Mouse (Mus musculus) kidney, embryonic 15.5 days (tissue): ENCODE data around the gene Fam234b. TPM values are rescaled to one million over a fixed set of nuclear protein-coding genes. Genes with fewer than 3 reads are reported as not detected.
A peak's percentile ranks its signal among the peaks of the same experiment; 100 is the strongest.

Experiments
- ATAC-seq: fragments of 200-750 bp; cut with Nextera tagmentation; replicated peaks from 2 replicates; pipeline ENCODE4 v1.8.0; 2017; ENCODE audit warnings: moderate TSS enrichment; ENCODE audit not compliant: low FRiP score
- H3K27ac ChIP-seq: fragments of 300-500 bp; sonication (generic); 2 replicates; pipeline ENCODE4 v1.5.1; 2015; ENCODE audit warnings: mild to moderate bottlenecking, inconsistent platforms
- H3K27me3 ChIP-seq: fragments of 300-500 bp; sonication (generic); 2 replicates; pipeline ENCODE4 v1.6.1; 2015; ENCODE audit warnings: inconsistent platforms
- H3K36me3 ChIP-seq: fragments of 300-500 bp; sonication (generic); 2 replicates; pipeline ENCODE4 v1.6.1; 2015; ENCODE audit warnings: inconsistent platforms
- H3K4me1 ChIP-seq: fragments of 300-500 bp; sonication (generic); 2 replicates; pipeline ENCODE4 v1.6.1; 2015; ENCODE audit warnings: inconsistent platforms
- H3K4me2 ChIP-seq: fragments of 300-500 bp; sonication (generic); 2 replicates; pipeline ENCODE4 v1.6.1; 2015; ENCODE audit warnings: moderate library complexity, mild to moderate bottlenecking, inconsistent platforms
- H3K4me3 ChIP-seq: fragments of 300-500 bp; sonication (generic); replicated peaks from 2 replicates; pipeline ENCODE4 v1.5.1; 2015; ENCODE audit warnings: mild to moderate bottlenecking, inconsistent platforms
- H3K9ac ChIP-seq: fragments of 300-500 bp; sonication (generic); 2 replicates; pipeline ENCODE4 v1.6.1; 2015; ENCODE audit warnings: mild to moderate bottlenecking, inconsistent platforms
- H3K9me3 ChIP-seq: fragments of 300-500 bp; sonication (generic); replicated peaks from 2 replicates; pipeline ENCODE4 v1.6.1; 2016; ENCODE audit warnings: inconsistent platforms
- WGBS: fragments of 180-500 bp; shearing (Covaris S2); methylation state at CpG from one replicate; pipeline ENCODE4 v1.1.7; 2015; ENCODE audit warnings: mixed read lengths; 5-methylcytosine and 5-hydroxymethylcytosine counted together
- polyA plus RNA-seq: library from polyadenylated mRNA; unstranded; fragments of >200 nt; fragmentation: Nextera tagmentation; extraction: Ambion mirVana; gene quantifications from 2 replicates; pipeline ENCODE4 v1.2.1, GENCODE M21; 2015

Gene Fam234b
- polyA plus RNA-seq, 1 experiment from 2014 or later, result 35.5 TPM

DNA sequence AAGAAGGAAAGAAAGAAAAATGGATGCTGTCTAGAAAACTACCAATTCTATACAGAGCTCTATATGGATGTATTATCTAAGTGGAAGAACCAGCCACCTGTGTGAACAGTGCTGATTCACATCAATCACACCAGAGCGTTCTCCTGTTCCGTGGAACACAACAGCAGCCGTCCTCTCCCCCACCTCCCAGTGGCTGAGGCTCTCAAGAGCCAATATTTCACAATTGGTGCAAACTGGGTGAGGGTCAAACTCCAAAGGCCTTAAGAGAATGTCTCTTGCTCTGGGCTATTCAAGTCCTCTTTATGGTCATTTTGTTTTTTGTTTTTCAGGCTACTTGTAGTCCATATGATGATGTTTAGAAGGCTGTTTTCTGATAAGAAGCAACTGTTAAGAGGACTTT is 32.6 kb upstream of the Fam234b start:
- H3K4me1 ChIP-seq, result peaks cover 27% of the 10 kb centered on the region
- H3K36me3 ChIP-seq, result no peaks in the 10 kb centered on the region
- no peak overlapping the region for H3K9ac ChIP-seq
- H3K27me3 ChIP-seq, result no peaks in the 10 kb centered on the region
- no peak overlapping the region for H3K4me3 ChIP-seq
- H3K9me3 ChIP-seq, result no peaks in the 10 kb centered on the region
- ATAC-seq, result no peak
- WGBS, result 53% methylated on average over 3 of the region's 3 CpGs
- no peak overlapping the region for H3K27ac ChIP-seq
- no peak overlapping the region for H3K4me2 ChIP-seq

DNA sequence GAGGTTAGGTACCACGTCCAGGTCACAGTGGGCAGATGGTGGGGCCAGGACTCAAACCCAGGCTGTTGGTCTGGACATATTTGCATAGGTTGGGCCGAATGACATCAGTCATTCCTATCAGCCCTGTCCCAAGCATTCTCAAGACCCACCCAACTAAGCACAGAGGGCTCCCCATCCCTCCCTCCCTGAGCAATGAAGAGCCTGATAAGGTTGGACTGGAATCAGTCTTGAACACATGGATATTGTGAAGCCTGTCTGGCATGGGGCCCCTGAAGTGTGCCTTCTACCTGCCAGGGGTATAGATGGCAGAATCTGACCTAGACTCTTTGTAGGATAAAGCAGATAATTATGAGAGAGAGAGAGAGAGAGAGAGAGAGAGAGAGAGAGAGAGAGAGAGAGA is 32.1 kb upstream of the Fam234b start:
- WGBS, result 78% methylated on average over 2 of the region's 2 CpGs
- Histone ChIP-seq H3K36me3 (no peaks in the 10 kb centered on the region), H3K4me2 (no peak overlapping the region), H3K27ac (no peak overlapping the region), H3K4me3 (no peak overlapping the region), H3K9ac (no peak overlapping the region), H3K27me3 (no peaks in the 10 kb centered on the region), H3K4me1 (peaks cover 27% of the 10 kb centered on the region), H3K9me3 (no peaks in the 10 kb centered on the region)
- ATAC-seq, result no peak; the same call in 1 of the 2 replicates

DNA sequence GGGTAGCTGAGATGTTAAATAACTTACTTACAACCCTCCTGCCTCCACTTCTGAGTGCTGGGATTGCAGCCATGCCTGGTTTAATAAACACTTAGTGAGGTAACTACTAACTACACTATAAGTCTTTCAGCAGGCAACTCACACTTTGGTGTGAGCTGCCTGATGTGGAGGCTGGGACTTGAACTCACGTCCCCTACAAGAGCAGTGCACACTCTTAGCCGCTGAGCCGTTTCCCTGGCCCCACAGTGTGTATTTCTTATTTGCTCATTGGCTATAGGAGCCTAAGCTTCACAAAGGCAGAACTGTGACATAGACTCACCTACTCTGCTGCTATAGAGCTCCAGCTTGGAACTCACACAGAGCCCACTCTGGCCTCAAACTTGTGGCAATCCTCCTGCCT is 31.5 kb upstream of the Fam234b start:
- H3K9me3 ChIP-seq, result no peaks in the 10 kb centered on the region
- 0 out of 2 replicates have a peak overlapping the region, but pooled peaks have one; percentile 4 for H3K27ac ChIP-seq
- no peaks in the 10 kb centered on the region for H3K36me3 ChIP-seq
- no peak overlapping the region for H3K9ac ChIP-seq
- H3K4me2 ChIP-seq, result no peak overlapping the region
- WGBS, result 77% methylated on average over 3 of the region's 3 CpGs
- no peak for ATAC-seq
- peaks cover 27% of the 10 kb centered on the region for H3K4me1 ChIP-seq
- H3K27me3 ChIP-seq, result no peaks in the 10 kb centered on the region
- no peak overlapping the region for H3K4me3 ChIP-seq

DNA sequence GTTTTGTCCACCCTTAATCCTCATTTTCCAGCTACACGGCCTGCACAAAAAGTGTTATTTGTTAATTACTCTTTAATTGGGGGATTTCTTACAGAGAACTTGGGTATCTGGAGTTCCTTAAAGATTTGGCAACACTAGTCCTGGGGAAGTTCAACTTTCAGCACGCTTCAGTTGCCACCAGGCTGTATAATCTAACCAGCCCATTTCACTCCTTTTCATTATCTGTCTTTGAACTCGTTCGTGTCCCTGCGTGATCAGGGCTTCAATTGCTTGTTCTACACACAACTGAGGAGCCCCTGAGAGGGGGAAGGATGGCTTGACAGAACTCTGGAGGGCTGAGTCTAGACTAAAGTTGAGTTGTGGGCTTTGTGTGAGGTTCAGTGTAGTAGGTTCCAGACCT is 31.1 kb upstream of the Fam234b start:
- Histone ChIP-seq H3K4me3 (peak overlapping the region; percentile 70; the same call in 1 of the 2 replicates), H3K27ac (peak overlapping the region; percentile 94; the same call in 1 of the 2 replicates), H3K36me3 (no peaks in the 10 kb centered on the region), H3K9me3 (no peaks in the 10 kb centered on the region), H3K4me1 (peaks cover 27% of the 10 kb centered on the region), H3K4me2 (peak overlapping the region; percentile 93), H3K9ac (0 out of 2 replicates have a peak overlapping the region, but pooled peaks have one; percentile 66), H3K27me3 (no peaks in the 10 kb centered on the region)
- 63% methylated on average over 5 of the region's 5 CpGs for WGBS
- ATAC-seq, result no peak

DNA sequence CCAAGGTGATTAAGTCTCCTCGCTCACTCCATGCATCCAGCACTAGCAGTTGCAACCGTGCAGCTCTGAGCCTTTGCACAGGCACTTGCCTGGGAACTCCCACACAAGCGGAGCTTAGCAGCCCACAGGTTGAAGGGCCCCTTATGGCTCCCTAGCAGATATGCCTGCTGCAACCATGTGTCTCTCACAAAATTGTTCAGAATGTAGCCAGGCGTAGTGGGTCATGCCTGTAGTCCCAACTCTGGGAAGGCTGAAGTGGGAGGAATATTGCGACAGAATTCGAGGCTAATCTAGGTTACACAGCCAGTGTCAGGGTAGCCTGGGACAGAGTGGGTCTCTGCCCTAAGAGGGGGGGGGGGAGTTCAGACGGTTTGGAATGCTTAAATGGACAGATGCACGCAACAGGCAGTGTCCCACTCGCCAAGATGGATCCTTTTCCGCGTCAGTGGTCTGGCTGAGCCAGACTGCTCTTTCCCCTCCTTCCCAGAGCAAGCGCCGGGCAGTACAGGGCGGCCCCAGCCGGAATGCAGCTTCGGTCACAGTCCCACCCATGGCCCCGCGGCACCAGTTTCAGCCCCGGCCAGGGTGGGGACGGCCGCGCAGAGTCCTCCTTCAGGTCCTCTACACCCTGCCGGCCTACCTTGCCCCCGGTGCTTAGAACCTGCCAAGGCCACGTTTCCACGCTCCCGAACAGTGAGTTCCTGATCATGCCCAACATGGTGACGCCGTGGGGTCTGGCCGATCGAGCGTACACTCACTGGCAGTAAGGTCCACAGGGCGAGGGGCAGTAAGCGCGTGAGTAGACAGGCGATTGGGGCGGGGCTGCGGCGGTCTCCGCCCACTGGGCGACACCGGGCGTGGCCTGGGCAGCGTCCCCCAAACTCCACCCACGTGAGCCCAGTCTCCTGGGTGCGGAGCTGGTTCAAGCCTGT is 30.1 kb upstream of the Fam234b start:
- Histone ChIP-seq H3K4me1 (peaks cover 27% of the 10 kb centered on the region), H3K4me3 (peak overlapping the region; percentile 70), H3K27ac (peak overlapping the region; percentile 94), H3K9me3 (no peaks in the 10 kb centered on the region), H3K4me2 (peak overlapping the region; percentile 93), H3K36me3 (no peaks in the 10 kb centered on the region), H3K9ac (peak overlapping the region; percentile 66), H3K27me3 (no peaks in the 10 kb centered on the region)
- ATAC-seq, result peak; percentile 95
- 3% methylated on average over 46 of the region's 46 CpGs for WGBS

DNA sequence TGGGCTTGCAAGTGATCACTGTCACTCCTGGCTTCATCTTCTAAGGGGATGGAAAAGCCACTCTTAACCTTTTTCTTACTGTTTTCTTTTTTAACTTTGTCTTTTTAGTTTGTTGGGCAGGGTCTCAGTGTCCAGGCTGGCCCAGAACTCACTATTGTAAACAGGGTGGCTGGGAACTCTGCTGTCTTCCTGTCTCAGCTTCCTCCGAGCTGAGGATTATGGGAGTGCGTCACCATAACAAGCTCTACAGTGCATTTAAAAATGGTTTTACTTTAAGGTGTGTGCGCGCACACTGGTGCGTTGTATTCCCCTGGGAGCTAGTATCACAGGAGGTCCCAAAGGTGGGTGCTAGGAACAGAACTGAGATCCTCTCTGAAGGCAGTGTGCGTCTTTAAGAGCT is 29.3 kb upstream of the Fam234b start:
- ATAC-seq, result no peak
- Histone ChIP-seq H3K4me1 (peaks cover 24% of the 10 kb centered on the region), H3K9me3 (no peaks in the 10 kb centered on the region), H3K27ac (peak overlapping the region; percentile 94), H3K27me3 (no peaks in the 10 kb centered on the region), H3K4me2 (peak overlapping the region; percentile 93), H3K36me3 (no peaks in the 10 kb centered on the region), H3K9ac (peak overlapping the region; percentile 66), H3K4me3 (peak overlapping the region; percentile 70)
- 79% methylated on average over 6 of the region's 6 CpGs for WGBS

DNA sequence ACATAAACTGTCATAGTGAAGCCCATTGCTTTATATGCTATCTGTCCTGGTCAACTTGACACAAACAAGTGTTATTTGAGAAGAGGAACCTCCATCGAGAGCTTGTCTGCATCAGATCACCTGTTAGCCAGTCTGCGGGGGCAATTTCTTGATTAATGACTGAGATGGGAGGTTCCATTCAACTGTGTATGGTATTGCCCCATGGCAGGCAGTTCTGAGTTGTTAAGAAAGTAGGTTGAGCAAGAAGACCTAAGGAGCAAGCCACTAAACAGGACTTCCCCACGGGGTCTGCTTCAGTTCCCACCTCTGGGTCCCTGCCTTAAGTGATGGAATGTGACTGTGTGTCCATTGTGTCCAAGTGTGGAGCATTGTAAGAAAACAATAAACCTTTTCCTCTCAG is 28.5 kb upstream of the Fam234b start:
- H3K27me3 ChIP-seq, result no peaks in the 10 kb centered on the region
- H3K4me3 ChIP-seq, result no peak overlapping the region
- peaks cover 24% of the 10 kb centered on the region for H3K4me1 ChIP-seq
- no peak overlapping the region for H3K9ac ChIP-seq
- no peak overlapping the region for H3K27ac ChIP-seq
- ATAC-seq, result no peak
- no peak overlapping the region for H3K4me2 ChIP-seq
- no peaks in the 10 kb centered on the region for H3K36me3 ChIP-seq
- H3K9me3 ChIP-seq, result no peaks in the 10 kb centered on the region
- 79% methylated on average over 3 of the region's 3 CpGs for WGBS

DNA sequence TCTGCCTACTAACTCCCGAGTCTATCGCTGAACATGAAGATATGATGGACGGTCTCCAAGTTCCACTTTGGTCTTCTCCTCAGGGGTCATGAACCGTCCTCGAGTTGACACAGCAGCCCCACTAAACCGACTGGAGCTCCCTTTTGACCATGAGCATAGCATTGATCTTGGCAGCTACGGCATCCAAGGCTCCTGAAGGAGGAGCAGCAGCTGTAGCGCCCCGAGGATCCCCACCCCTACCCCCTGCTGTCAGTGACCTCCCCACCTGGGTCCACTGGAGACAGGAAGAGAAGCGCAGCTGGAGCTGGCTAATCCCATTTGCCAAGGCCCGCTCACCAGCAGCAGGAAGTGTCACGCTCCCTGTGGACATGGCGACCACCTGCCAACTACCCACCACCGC is 26.0 kb upstream of the Fam234b start:
- Histone ChIP-seq H3K4me3 (no peak overlapping the region), H3K9ac (no peak overlapping the region), H3K36me3 (no peaks in the 10 kb centered on the region), H3K27me3 (no peaks in the 10 kb centered on the region), H3K4me1 (peaks cover 12% of the 10 kb centered on the region), H3K9me3 (no peaks in the 10 kb centered on the region), H3K4me2 (no peak overlapping the region), H3K27ac (no peak overlapping the region)
- no peak for ATAC-seq
- WGBS, result 77% methylated on average over 14 of the region's 14 CpGs

DNA sequence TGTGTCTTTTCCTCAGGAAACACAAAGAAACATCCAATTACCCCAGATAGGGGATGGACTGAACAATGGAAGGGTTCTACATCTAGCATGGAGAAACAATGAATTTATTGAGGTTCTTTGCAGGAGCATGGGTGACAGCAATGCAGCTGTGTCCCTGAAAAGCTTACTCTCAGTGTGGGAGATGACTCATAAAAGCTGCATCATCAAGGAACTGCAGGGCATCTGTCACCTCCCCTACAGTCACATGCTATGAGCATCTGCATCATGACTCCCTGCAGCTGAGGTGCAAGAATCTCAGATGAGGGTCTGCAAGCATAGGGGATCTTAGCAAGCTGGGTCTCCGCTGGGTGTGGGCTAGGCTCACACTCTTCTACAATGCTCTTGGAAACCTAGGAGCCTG is 22.8 kb upstream of the Fam234b start:
- WGBS, result 100% methylated on average over 1 of the region's 1 CpGs
- Histone ChIP-seq H3K27me3 (no peaks in the 10 kb centered on the region), H3K36me3 (no peaks in the 10 kb centered on the region), H3K4me3 (no peak overlapping the region), H3K9ac (no peak overlapping the region), H3K9me3 (no peaks in the 10 kb centered on the region), H3K4me2 (no peak overlapping the region), H3K27ac (no peak overlapping the region), H3K4me1 (peaks cover 3% of the 10 kb centered on the region; the same call in 1 of the 2 replicates)
- ATAC-seq, result no peak

DNA sequence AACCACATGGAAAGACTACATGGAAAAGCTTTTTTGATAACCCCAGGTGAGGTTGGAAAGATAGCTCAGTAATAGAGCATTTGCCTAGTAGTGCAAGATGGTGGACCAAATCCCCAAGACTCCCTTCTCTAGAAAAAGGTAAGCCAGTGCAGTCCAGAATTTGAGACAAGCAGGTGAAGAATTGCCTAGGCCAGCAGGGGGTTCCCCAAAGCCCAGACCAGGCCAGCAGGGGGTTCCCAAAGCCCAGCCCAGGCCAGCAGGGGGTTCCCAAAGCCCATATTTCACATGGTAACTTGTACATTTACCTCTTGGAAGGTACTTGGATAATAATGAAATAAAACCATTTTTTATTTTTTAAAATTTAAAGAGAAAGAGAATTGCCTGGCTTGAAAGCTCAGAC is 20.5 kb upstream of the Fam234b start:
- H3K4me3 ChIP-seq, result no peak overlapping the region

DNA sequence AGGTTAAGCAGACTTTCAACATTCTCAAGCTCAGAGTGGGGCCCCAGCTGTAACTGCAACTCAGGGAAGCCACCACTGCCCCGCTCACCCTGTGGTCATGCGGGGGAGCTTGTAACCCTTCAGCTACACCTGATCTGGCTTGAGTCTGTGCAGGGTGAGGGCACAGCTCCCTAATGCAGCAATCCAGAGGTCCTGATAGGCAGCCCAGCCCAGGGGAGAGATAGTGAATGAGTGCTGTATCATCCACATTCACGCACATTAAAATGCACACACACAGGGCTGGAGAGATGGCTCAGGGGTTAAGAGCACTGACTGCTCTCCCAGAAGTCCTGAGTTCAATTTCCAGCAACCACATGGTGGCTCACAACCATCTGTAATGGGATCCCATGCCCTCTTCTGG is 19.2 kb upstream of the Fam234b start:
- H3K36me3 ChIP-seq, result no peaks in the 10 kb centered on the region
- WGBS, result 34% methylated on average over 3 of the region's 3 CpGs
- H3K27ac ChIP-seq, result no peak overlapping the region
- no peak overlapping the region for H3K4me3 ChIP-seq
- no peak overlapping the region for H3K4me2 ChIP-seq
- H3K27me3 ChIP-seq, result peaks cover 6% of the 10 kb centered on the region; the same call in 1 of the 2 replicates
- H3K9ac ChIP-seq, result no peak overlapping the region
- ATAC-seq, result no peak
- H3K9me3 ChIP-seq, result no peaks in the 10 kb centered on the region
- H3K4me1 ChIP-seq, result peaks cover 3% of the 10 kb centered on the region; the same call in 1 of the 2 replicates

More for the DNA sequence above, 20.5 kb upstream of the Fam234b start:
- Histone ChIP-seq H3K9me3 (no peaks in the 10 kb centered on the region), H3K4me1 (peaks cover 3% of the 10 kb centered on the region; the same call in 1 of the 2 replicates), H3K36me3 (no peaks in the 10 kb centered on the region), H3K27ac (no peak overlapping the region), H3K9ac (no peak overlapping the region), H3K4me2 (no peak overlapping the region), H3K27me3 (peaks cover 6% of the 10 kb centered on the region; the same call in 1 of the 2 replicates)
- ATAC-seq, result no peak

DNA sequence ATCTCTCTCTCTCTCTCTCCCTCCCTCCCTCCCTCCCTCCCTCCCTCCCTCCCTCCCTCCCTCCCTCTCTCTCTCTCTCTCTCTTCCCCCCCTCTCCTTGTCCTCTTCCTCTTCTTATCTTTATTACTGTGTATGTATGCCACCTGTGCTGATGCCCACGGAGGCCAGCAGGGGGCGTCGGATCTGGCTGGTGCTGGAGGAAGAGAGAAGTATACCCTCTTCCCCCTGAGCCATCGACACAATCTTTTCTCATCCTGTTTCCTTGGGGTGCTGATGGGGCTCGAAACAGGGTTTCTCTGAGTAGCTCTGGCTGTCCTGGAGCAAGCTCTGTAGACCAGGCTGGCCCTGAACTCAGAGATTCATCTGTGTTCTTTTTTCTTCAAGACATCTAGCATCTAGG is 14.9 kb upstream of the Fam234b start:
- H3K9ac ChIP-seq, result no peak overlapping the region
- H3K9me3 ChIP-seq, result no peaks in the 10 kb centered on the region
- H3K27me3 ChIP-seq, result peaks cover 6% of the 10 kb centered on the region; the same call in 1 of the 2 replicates
- peaks cover 13% of the 10 kb centered on the region for H3K4me1 ChIP-seq
- no peak for ATAC-seq
- no peak overlapping the region for H3K27ac ChIP-seq
- H3K36me3 ChIP-seq, result no peaks in the 10 kb centered on the region
- WGBS, result 49% methylated on average over 5 of the region's 5 CpGs
- no peak overlapping the region for H3K4me2 ChIP-seq
- no peak overlapping the region for H3K4me3 ChIP-seq
